Mouse (Mus musculus) bone marrow, adult 2 months (tissue): Measurements from ENCODE around the gene Farp1.

Experiments
- CTCF ChIP-seq: fragments of 200-500 bp; IDR thresholded peaks from 2 replicates; pipeline ENCODE4 v1.5.1; 2011; ENCODE audit warnings: low read length, control low read depth; ENCODE audit not compliant: control insufficient read depth, insufficient read depth
- POLR2A ChIP-seq: fragments of 200-500 bp; IDR thresholded peaks from 2 replicates; pipeline ENCODE4 v1.6.1; 2011; ENCODE audit warnings: low read depth, mild to moderate bottlenecking, control low read depth, low read length, borderline replicate concordance; ENCODE audit not compliant: control insufficient read depth

DNA sequence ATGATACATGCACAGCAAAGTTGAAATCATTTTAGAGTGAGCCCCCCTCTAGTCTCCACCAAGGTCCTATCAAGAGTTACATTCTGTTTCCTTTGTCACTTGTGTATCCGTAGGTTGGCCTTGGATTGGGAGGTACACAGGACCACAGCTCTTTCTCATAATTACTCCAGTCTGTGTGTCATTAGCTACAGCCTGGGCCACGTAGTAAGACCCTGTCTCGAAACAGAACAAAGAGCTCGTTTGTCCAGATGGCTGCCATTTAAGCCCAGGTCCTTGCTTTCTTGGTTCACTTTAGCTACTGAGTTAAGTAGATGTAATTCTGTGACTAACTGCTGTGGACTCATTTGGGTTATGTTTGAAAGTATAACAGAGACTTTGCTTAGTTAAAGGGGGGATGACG lies 12.6 kb upstream of the Farp1 start:
- TF ChIP-seq CTCF (no peak), POLR2A (no peak)
